Mouse (Mus musculus): ENCODE measurements around the gene Cadm3. TPM values are rescaled to one million over a fixed set of nuclear protein-coding genes. Genes with fewer than 3 reads are reported as not detected.

The Cadm3 gene
- not detected for polyA plus RNA-seq (2017; shearing (Covaris generic))

GRCm38 (mm10) chr1:173367356-173368046 lies at the start of gene Cadm3:
Gene Cadm3, minus strand, starts transcription at chr1:173367695.

DNA sequence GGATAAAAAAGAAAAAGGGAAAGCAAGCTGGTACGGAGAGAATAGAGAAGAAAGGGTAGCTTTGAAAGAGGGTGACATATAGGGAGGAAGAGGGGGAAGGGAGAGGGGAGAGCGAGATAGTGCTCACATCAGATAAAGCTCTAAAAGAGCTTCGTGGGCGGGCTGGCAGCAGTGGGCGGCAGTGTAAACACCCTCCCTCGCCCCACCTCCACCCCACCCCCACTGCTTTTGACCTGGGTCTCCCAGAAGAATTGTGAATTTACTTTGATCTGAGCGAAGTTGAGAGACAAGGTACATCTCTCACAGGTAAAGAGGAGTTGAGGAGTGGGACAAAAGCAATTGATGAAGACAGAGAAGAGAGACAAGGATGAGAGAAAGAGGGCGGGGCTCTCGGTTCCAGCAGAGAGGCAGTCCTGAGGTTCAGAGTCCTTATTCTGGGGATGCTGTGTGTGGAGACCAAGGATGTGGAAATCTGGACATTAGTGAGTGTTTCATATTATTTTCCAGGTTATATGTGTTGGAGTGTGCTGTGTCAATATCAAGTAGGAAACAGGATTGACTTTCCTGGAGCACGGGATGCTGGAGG lies 17.0 kb downstream of the Cadm3 start, which contains the start of gene Aim2:
Aim2 (plus strand) TSS at position 508 of the 586 bp plus-strand sequence.

DNA sequence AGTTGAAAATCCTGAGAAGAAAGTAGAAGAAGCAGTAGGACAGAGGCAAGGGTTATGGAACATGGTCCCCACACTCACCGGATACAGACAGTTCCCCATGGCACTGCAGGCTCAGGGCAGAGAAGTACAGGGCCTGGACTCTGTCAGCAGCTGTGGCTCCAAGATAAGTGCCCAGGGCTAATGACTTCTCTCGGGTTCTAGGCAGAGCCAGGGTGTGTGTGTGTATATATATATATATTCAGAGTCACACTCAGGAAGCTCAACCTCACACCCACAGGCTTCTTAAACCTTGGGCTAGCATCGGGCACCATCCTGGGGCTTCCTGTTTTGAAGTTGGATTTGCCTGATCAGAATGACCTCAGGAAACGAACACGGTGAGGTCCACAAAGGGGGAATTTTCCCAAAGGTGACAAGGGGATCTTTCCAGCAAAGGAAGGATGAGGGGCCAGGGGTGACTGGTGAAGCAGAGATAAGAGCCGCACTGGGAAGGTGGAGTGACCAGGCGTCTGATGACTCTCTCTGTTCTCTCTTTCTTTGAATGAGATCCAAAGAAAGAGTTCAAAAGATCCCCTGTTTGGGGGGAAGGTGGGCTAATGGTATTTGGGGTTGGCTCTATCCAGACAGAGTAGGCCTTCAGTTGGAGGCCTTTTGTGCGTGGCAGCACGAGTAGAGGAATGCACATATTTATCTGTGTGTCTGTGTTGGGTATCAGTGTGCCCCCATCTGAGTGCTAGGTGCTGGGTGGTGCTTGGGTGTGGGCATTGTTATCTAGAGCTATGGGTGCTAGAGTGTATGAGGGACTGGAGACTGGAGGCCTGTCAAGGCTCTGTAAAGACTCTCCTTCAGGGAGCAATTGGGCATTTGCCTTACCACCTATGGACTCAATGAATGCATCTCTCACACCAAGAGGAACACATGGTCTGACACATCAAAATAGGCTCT lies 33.9 kb downstream of the Cadm3 start, which contains the start of gene Ackr1:
Ackr1 (minus strand) TSS at position 439 of the 942 bp plus-strand sequence.

Other genes with a start within 250 kb of the Cadm3 start
- gene Olfr1408, start 230.3 kb downstream of the Cadm3 start, polyA plus RNA-seq (2017; shearing (Covaris generic)): not detected
- gene Olfr1406, start 177.1 kb downstream of the Cadm3 start, polyA plus RNA-seq (2017; shearing (Covaris generic)): 0.21 TPM
- gene Olfr218, start 169.9 kb downstream of the Cadm3 start, polyA plus RNA-seq (2017; shearing (Covaris generic)): not detected
- not detected for gene Olfr1404, start 155.3 kb downstream of the Cadm3 start, polyA plus RNA-seq (2017; shearing (Covaris generic))
- not detected for gene Fcer1a, start 140.5 kb downstream of the Cadm3 start, polyA plus RNA-seq (2017; shearing (Covaris generic))
- gene Olfr418, start 101.7 kb downstream of the Cadm3 start, polyA plus RNA-seq (2017; shearing (Covaris generic)): not detected
- not detected for gene Mptx2, start 89.9 kb downstream of the Cadm3 start, polyA plus RNA-seq (2017; shearing (Covaris generic))
- gene Ackr1, start 33.9 kb downstream of the Cadm3 start, polyA plus RNA-seq (2017; shearing (Covaris generic)): not detected
- gene Aim2, start 16.8 kb downstream of the Cadm3 start, polyA plus RNA-seq (2017; shearing (Covaris generic)): 58.3 TPM
- gene Ifi206, start 123.3 kb upstream of the Cadm3 start, polyA plus RNA-seq (2017; shearing (Covaris generic)): 40.6 TPM
- 7.9 TPM for gene Ifi214, start 168.3 kb upstream of the Cadm3 start, polyA plus RNA-seq (2017; shearing (Covaris generic))
- gene Ifi213, start 231.6 kb upstream of the Cadm3 start, polyA plus RNA-seq (2017; shearing (Covaris generic)): 65.5 TPM

Measured in effector memory CD4-positive, alpha-beta T cell, adult 5 months (primary cell).